Mouse (Mus musculus) stomach, postnatal 0 days (tissue): ENCODE measurements around the gene Ank3. TPM values are rescaled to one million over a fixed set of nuclear protein-coding genes. Genes with fewer than 3 reads are reported as not detected.

Experiments
- ATAC-seq: fragments of 200-750 bp; cut with Nextera tagmentation; 2 replicates; pipeline ENCODE4 v1.8.0; 2017; ENCODE audit not compliant: low FRiP score, low TSS enrichment
- DNase-seq: peaks from one replicate; pipeline ENCODE4 v3.0.0-alpha.2; 2016; ENCODE audit warnings: low spot score
- H3K27ac ChIP-seq: fragments of 300-500 bp; sonication (generic); replicated peaks from 2 replicates; pipeline ENCODE4 v1.5.1; 2014; ENCODE audit warnings: mild to moderate bottlenecking, control low read depth
- H3K27me3 ChIP-seq: fragments of 300-500 bp; sonication (generic); 2 replicates; pipeline ENCODE4 v1.6.1; 2014; ENCODE audit warnings: low read length; ENCODE audit not compliant: control insufficient read depth, insufficient read depth
- H3K36me3 ChIP-seq: fragments of 300-500 bp; sonication (generic); 2 replicates; pipeline ENCODE4 v1.6.1; 2014; ENCODE audit warnings: low read length, mixed read lengths; ENCODE audit not compliant: control insufficient read depth, insufficient read depth
- H3K4me1 ChIP-seq: fragments of 300-500 bp; sonication (generic); replicated peaks from 2 replicates; pipeline ENCODE4 v1.6.1; 2014; ENCODE audit warnings: antibody characterized with exemption; ENCODE audit not compliant: control insufficient read depth, insufficient read depth
- H3K4me2 ChIP-seq: fragments of 300-500 bp; sonication (generic); replicated peaks from 2 replicates; pipeline ENCODE4 v1.6.1; 2014; ENCODE audit warnings: low read depth, mild to moderate bottlenecking, control low read depth, moderate library complexity
- H3K4me3 ChIP-seq: fragments of 300-500 bp; sonication (generic); 2 replicates; pipeline ENCODE4 v1.5.1; 2014; ENCODE audit warnings: low read depth, low read length, control low read depth
- H3K9ac ChIP-seq: fragments of 300-500 bp; sonication (generic); 2 replicates; pipeline ENCODE4 v1.6.1; 2014; ENCODE audit warnings: mild to moderate bottlenecking, low read length, control low read depth, mixed read lengths
- H3K9me3 ChIP-seq: fragments of 300-500 bp; sonication (generic); 2 replicates; pipeline ENCODE4 v1.6.1; 2016; ENCODE audit warnings: low read length; ENCODE audit not compliant: control insufficient read depth
- CTCF ChIP-seq: IDR thresholded peaks from 2 replicates; pipeline ENCODE4 v1.5.1; 2016; ENCODE audit warnings: antibody characterized with exemption, low read depth, mild to moderate bottlenecking, moderate library complexity
- EP300 ChIP-seq: optimal IDR thresholded peaks from 2 replicates; pipeline ENCODE3; 2016; ENCODE audit warnings: antibody characterized with exemption
- WGBS: fragments of 180-500 bp; shearing (Covaris S2); extraction: QIAGEN DNeasy Blood & Tissue Kit; methylation state at CpG from one replicate; pipeline ENCODE4 v1.1.7; 2014; 5-methylcytosine and 5-hydroxymethylcytosine counted together
- polyA plus RNA-seq: library from polyadenylated mRNA; unstranded; fragments of >200 nt; fragmentation: Nextera tagmentation; extraction: Ambion mirVana; gene quantifications from 2 replicates; pipeline ENCODE4 v1.2.1, GENCODE M21; 2015

Gene Ank3
- polyA plus RNA-seq, 1 experiment from 2014 or later, result 16.0 TPM

- TF ChIP-seq EP300 (no peak), CTCF (peak; percentile 58)
- WGBS, result 31% methylated on average over 5 of the region's 5 CpGs
- no peak overlapping the region for H3K9ac ChIP-seq
- ATAC-seq (no peak), DNase-seq (no peak)
- no peak overlapping the region for H3K4me3 ChIP-seq
- no peak overlapping the region for H3K4me2 ChIP-seq
- H3K4me1 ChIP-seq, result no peaks in the 10 kb centered on the region
- no peaks in the 10 kb centered on the region for H3K27me3 ChIP-seq
- H3K9me3 ChIP-seq, result no peaks in the 10 kb centered on the region
- no peak overlapping the region for H3K27ac ChIP-seq
- H3K36me3 ChIP-seq, result no peaks in the 10 kb centered on the region
Observed at GRCm38 (mm10) chr10:69738741-69739271, 340.2 kb downstream of the Ank3 start.

- no peak for TF ChIP-seq EP300
- no peak for TF ChIP-seq CTCF
- no peak overlapping the region for H3K9ac ChIP-seq
- DNase-seq (no peak), ATAC-seq (no peak)
- H3K27me3 ChIP-seq, result no peaks in the 10 kb centered on the region
- no peaks in the 10 kb centered on the region for H3K4me1 ChIP-seq
- no peak overlapping the region for H3K27ac ChIP-seq
- no peak overlapping the region for H3K4me3 ChIP-seq
- no peak overlapping the region for H3K4me2 ChIP-seq
- 77% methylated on average over 3 of the region's 3 CpGs for WGBS
- H3K36me3 ChIP-seq, result no peaks in the 10 kb centered on the region
- no peaks in the 10 kb centered on the region for H3K9me3 ChIP-seq
Observed at GRCm38 (mm10) chr10:69742528-69742927, 344.0 kb downstream of the Ank3 start.

DNA sequence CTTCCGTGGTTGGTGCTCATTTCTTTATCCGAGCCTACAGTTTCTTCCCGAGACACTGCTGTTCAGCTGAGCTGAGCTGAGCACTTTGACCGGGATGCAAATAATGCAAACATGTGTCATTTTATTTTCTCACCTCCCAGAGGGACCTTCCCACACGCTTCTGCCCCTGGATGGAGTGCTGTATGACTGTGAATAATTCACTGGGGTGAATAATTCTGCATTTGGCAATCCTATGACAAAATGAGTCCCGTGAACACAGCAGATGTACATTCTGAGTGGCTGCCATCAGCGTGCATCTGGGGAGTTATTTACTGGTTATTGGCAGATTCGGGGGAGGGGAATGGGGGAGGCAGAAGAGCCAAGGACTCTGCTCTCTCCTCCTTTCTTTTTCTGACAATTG, 345.6 kb downstream of the Ank3 start:
- ATAC-seq (no peak), DNase-seq (no peak)
- Histone ChIP-seq H3K9ac (no peak overlapping the region), H3K4me1 (no peaks in the 10 kb centered on the region), H3K27me3 (no peaks in the 10 kb centered on the region), H3K9me3 (no peaks in the 10 kb centered on the region), H3K27ac (no peak overlapping the region), H3K4me2 (no peak overlapping the region), H3K36me3 (no peaks in the 10 kb centered on the region), H3K4me3 (no peak overlapping the region)
- TF ChIP-seq EP300, result no peak
- no peak for TF ChIP-seq CTCF
- 58% methylated on average over 8 of the region's 8 CpGs for WGBS

GRCm38 (mm10) chr10:69744871-69745270, 346.3 kb downstream of the Ank3 start:
- WGBS, result 83% methylated on average over 5 of the region's 5 CpGs
- no peak overlapping the region for H3K9ac ChIP-seq
- H3K27ac ChIP-seq, result no peak overlapping the region
- TF ChIP-seq CTCF (no peak), EP300 (no peak)
- no peaks in the 10 kb centered on the region for H3K36me3 ChIP-seq
- no peak overlapping the region for H3K4me3 ChIP-seq
- no peaks in the 10 kb centered on the region for H3K9me3 ChIP-seq
- H3K4me2 ChIP-seq, result no peak overlapping the region
- no peaks in the 10 kb centered on the region for H3K27me3 ChIP-seq
- ATAC-seq (no peak), DNase-seq (no peak)
- H3K4me1 ChIP-seq, result no peaks in the 10 kb centered on the region

DNA sequence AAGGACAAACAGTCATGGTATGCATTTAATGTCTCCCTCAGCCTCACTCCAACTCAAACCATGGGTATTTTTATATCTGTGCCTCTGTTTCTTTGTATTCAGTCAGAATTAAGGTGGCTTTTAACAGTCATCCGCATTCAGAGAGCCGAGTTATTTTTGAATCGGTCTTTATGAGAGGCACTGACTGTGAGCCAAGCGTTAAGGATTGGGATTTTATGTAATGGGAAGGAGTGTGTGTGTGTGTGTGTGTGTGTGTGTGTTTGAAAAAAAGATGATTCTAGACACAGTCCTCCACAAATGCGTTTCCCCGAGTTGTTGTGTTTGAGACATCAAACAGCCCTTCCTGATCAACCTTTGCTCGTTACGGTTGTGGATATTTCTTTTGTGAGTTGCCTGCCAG, 347.7 kb downstream of the Ank3 start:
- Histone ChIP-seq H3K4me1 (no peaks in the 10 kb centered on the region), H3K36me3 (no peaks in the 10 kb centered on the region), H3K9ac (no peak overlapping the region), H3K27me3 (no peaks in the 10 kb centered on the region), H3K4me2 (no peak overlapping the region), H3K27ac (no peak overlapping the region), H3K9me3 (no peaks in the 10 kb centered on the region), H3K4me3 (no peak overlapping the region)
- TF ChIP-seq EP300, result no peak
- TF ChIP-seq CTCF, result no peak
- ATAC-seq, result no peak
- WGBS, result 59% methylated on average over 8 of the region's 8 CpGs
- DNase-seq, result no peak

GRCm38 (mm10) chr10:69746730-69747129, 348.2 kb downstream of the Ank3 start:
- TF ChIP-seq CTCF (no peak), EP300 (no peak)
- ATAC-seq, result no peak
- H3K4me3 ChIP-seq, result no peak overlapping the region
- H3K4me1 ChIP-seq, result no peaks in the 10 kb centered on the region
- no peak for DNase-seq
- no peak overlapping the region for H3K9ac ChIP-seq
- H3K27ac ChIP-seq, result no peak overlapping the region
- no peaks in the 10 kb centered on the region for H3K27me3 ChIP-seq
- no peaks in the 10 kb centered on the region for H3K36me3 ChIP-seq
- H3K9me3 ChIP-seq, result no peaks in the 10 kb centered on the region
- H3K4me2 ChIP-seq, result no peak overlapping the region
- 50% methylated on average over 5 of the region's 5 CpGs for WGBS
